Mouse (Mus musculus): ENCODE results near the gene Atp8a2. TPM values are rescaled to one million over a fixed set of nuclear protein-coding genes. Genes with fewer than 3 reads are reported as not detected.

Atp8a2 gene
- polyA plus RNA-seq, 1 experiment from 2014 or later = 3.3 TPM

- Histone ChIP-seq H3K27ac (no peak overlapping the region), H3K9ac (no peak overlapping the region), H3K9me3 (replicated peaks) (no peaks in the 10 kb centered on the region), H3K36me3 (no peaks in the 10 kb centered on the region), H3K4me1 (no peaks in the 10 kb centered on the region), H3K4me2 (no peak overlapping the region), H3K27me3 (replicated peaks) (no peaks in the 10 kb centered on the region), H3K4me3 (no peak overlapping the region)
- ATAC-seq = no peak
- WGBS (ENCODE audit: insufficient replicate concordance) = 74% methylated on average over 4 of the region's 4 CpGs
These were observed 58.6 kb downstream of the Atp8a2 start for GRCm38 (mm10) chr14:60138339-60138738.

- Histone ChIP-seq H3K9me3 (replicated peaks) (no peaks in the 10 kb centered on the region), H3K4me2 (no peak overlapping the region), H3K9ac (no peak overlapping the region), H3K27ac (no peak overlapping the region), H3K27me3 (replicated peaks) (no peaks in the 10 kb centered on the region), H3K4me3 (no peak overlapping the region), H3K4me1 (no peaks in the 10 kb centered on the region), H3K36me3 (no peaks in the 10 kb centered on the region)
- WGBS (ENCODE audit: insufficient replicate concordance) = 38% methylated on average over 6 of the region's 6 CpGs
- no peak for ATAC-seq
These were observed 59.2 kb downstream of the Atp8a2 start for GRCm38 (mm10) chr14:60137812-60138211.

GRCm38 (mm10) chr14:60135801-60136200 is 61.2 kb downstream of the Atp8a2 start:
- no peaks in the 10 kb centered on the region for H3K4me1 ChIP-seq
- H3K9me3 ChIP-seq (replicated peaks) = no peaks in the 10 kb centered on the region
- no peak overlapping the region for H3K4me3 ChIP-seq
- 60% methylated on average over 4 of the region's 4 CpGs for WGBS (ENCODE audit: insufficient replicate concordance)
- no peaks in the 10 kb centered on the region for H3K27me3 ChIP-seq (replicated peaks)
- H3K27ac ChIP-seq = no peak overlapping the region
- H3K9ac ChIP-seq = no peak overlapping the region
- no peaks in the 10 kb centered on the region for H3K36me3 ChIP-seq
- ATAC-seq = no peak
- H3K4me2 ChIP-seq = no peak overlapping the region

- H3K9me3 ChIP-seq (replicated peaks) = no peaks in the 10 kb centered on the region
- no peaks in the 10 kb centered on the region for H3K4me1 ChIP-seq
- H3K4me3 ChIP-seq = no peak overlapping the region
- no peak overlapping the region for H3K9ac ChIP-seq
- no peak overlapping the region for H3K27ac ChIP-seq
- WGBS (ENCODE audit: insufficient replicate concordance) = 74% methylated on average over 9 of the region's 9 CpGs
- ATAC-seq = no peak
- no peak overlapping the region for H3K4me2 ChIP-seq
- H3K27me3 ChIP-seq (replicated peaks) = no peaks in the 10 kb centered on the region
- no peaks in the 10 kb centered on the region for H3K36me3 ChIP-seq
These were observed 62.3 kb downstream of the Atp8a2 start for GRCm38 (mm10) chr14:60134720-60135119.

GRCm38 (mm10) chr14:60131196-60131876 is 65.6 kb downstream of the Atp8a2 start:
- no peaks in the 10 kb centered on the region for H3K9me3 ChIP-seq (replicated peaks)
- no peaks in the 10 kb centered on the region for H3K36me3 ChIP-seq
- no peak for ATAC-seq
- H3K4me2 ChIP-seq = no peak overlapping the region
- WGBS (ENCODE audit: insufficient replicate concordance) = 56% methylated on average over 9 of the region's 9 CpGs
- no peaks in the 10 kb centered on the region for H3K27me3 ChIP-seq (replicated peaks)
- no peak overlapping the region for H3K27ac ChIP-seq
- no peak overlapping the region for H3K9ac ChIP-seq
- H3K4me3 ChIP-seq = no peak overlapping the region
- no peaks in the 10 kb centered on the region for H3K4me1 ChIP-seq

- no peaks in the 10 kb centered on the region for H3K36me3 ChIP-seq
- no peak for ATAC-seq
- H3K4me3 ChIP-seq = no peak overlapping the region
- no peak overlapping the region for H3K4me2 ChIP-seq
- no peaks in the 10 kb centered on the region for H3K9me3 ChIP-seq (replicated peaks)
- no peak overlapping the region for H3K9ac ChIP-seq
- no peak overlapping the region for H3K27ac ChIP-seq
- no peaks in the 10 kb centered on the region for H3K27me3 ChIP-seq (replicated peaks)
- no peaks in the 10 kb centered on the region for H3K4me1 ChIP-seq
- WGBS (ENCODE audit: insufficient replicate concordance) = 46% methylated on average over 5 of the region's 5 CpGs
These were observed 67.4 kb downstream of the Atp8a2 start for GRCm38 (mm10) chr14:60129564-60129963.

GRCm38 (mm10) chr14:60125202-60125601 is 71.8 kb downstream of the Atp8a2 start:
- 68% methylated on average over 9 of the region's 9 CpGs for WGBS (ENCODE audit: insufficient replicate concordance)
- ATAC-seq = no peak
- Histone ChIP-seq H3K9ac (no peak overlapping the region), H3K9me3 (replicated peaks) (no peaks in the 10 kb centered on the region), H3K27me3 (replicated peaks) (no peaks in the 10 kb centered on the region), H3K27ac (no peak overlapping the region), H3K36me3 (no peaks in the 10 kb centered on the region), H3K4me1 (no peaks in the 10 kb centered on the region), H3K4me2 (no peak overlapping the region), H3K4me3 (no peak overlapping the region)

GRCm38 (mm10) chr14:60121572-60121971 is 75.4 kb downstream of the Atp8a2 start:
- H3K9ac ChIP-seq = no peak overlapping the region
- H3K27me3 ChIP-seq (replicated peaks) = no peaks in the 10 kb centered on the region
- no peak for ATAC-seq
- no peaks in the 10 kb centered on the region for H3K9me3 ChIP-seq (replicated peaks)
- peaks cover 6% of the 10 kb centered on the region; the same call in 1 of the 2 replicates for H3K4me1 ChIP-seq
- WGBS (ENCODE audit: insufficient replicate concordance) = 59% methylated on average over 10 of the region's 10 CpGs
- H3K4me2 ChIP-seq = no peak overlapping the region
- no peak overlapping the region for H3K27ac ChIP-seq
- no peaks in the 10 kb centered on the region for H3K36me3 ChIP-seq
- H3K4me3 ChIP-seq = no peak overlapping the region

GRCm38 (mm10) chr14:60117792-60118585 is 79.0 kb downstream of the Atp8a2 start:
- H3K36me3 ChIP-seq = no peaks in the 10 kb centered on the region
- no peaks in the 10 kb centered on the region for H3K27me3 ChIP-seq (replicated peaks)
- 30% methylated on average over 9 of the region's 9 CpGs for WGBS (ENCODE audit: insufficient replicate concordance)
- H3K4me2 ChIP-seq = no peak overlapping the region
- no peak overlapping the region for H3K27ac ChIP-seq
- ATAC-seq = no peak
- no peak overlapping the region for H3K9ac ChIP-seq
- no peaks in the 10 kb centered on the region for H3K9me3 ChIP-seq (replicated peaks)
- peaks cover 6% of the 10 kb centered on the region; the same call in 1 of the 2 replicates for H3K4me1 ChIP-seq
- no peak overlapping the region for H3K4me3 ChIP-seq

- Histone ChIP-seq H3K27ac (no peak overlapping the region), H3K9ac (no peak overlapping the region), H3K4me1 (peaks cover 11% of the 10 kb centered on the region), H3K9me3 (replicated peaks) (no peaks in the 10 kb centered on the region), H3K36me3 (no peaks in the 10 kb centered on the region), H3K27me3 (replicated peaks) (peaks cover 22% of the 10 kb centered on the region), H3K4me3 (peak overlapping the region; percentile 31), H3K4me2 (peak overlapping the region; percentile 64)
- peak; percentile 80 for ATAC-seq
- WGBS (ENCODE audit: insufficient replicate concordance) = 14% methylated on average over 26 of the region's 33 CpGs
These were observed 109.9 kb downstream of the Atp8a2 start for GRCm38 (mm10) chr14:60086808-60087725.

- H3K27me3 ChIP-seq (replicated peaks) = peaks cover 22% of the 10 kb centered on the region
- no peaks in the 10 kb centered on the region for H3K36me3 ChIP-seq
- WGBS (ENCODE audit: insufficient replicate concordance) = 10% methylated on average over 21 of the region's 21 CpGs
- peak overlapping the region; percentile 31 for H3K4me3 ChIP-seq
- H3K9ac ChIP-seq = no peak overlapping the region
- peaks cover 11% of the 10 kb centered on the region for H3K4me1 ChIP-seq
- peak overlapping the region; percentile 64 for H3K4me2 ChIP-seq
- no peak overlapping the region for H3K27ac ChIP-seq
- H3K9me3 ChIP-seq (replicated peaks) = no peaks in the 10 kb centered on the region
- ATAC-seq = no peak
These were observed 110.6 kb downstream of the Atp8a2 start for GRCm38 (mm10) chr14:60086254-60086807.
